Mouse (Mus musculus) cerebellum, adult 18-20 months (tissue): ENCODE measurements around the gene Srsf10.
A peak's percentile ranks its signal among the peaks of the same experiment; 100 is the strongest.

ENCODE experiments used
- DNase-seq, 2 experiments: peaks; one replicate each; pipeline ENCODE4 v3.0.0; 2021

Srsf10 gene

DNA sequence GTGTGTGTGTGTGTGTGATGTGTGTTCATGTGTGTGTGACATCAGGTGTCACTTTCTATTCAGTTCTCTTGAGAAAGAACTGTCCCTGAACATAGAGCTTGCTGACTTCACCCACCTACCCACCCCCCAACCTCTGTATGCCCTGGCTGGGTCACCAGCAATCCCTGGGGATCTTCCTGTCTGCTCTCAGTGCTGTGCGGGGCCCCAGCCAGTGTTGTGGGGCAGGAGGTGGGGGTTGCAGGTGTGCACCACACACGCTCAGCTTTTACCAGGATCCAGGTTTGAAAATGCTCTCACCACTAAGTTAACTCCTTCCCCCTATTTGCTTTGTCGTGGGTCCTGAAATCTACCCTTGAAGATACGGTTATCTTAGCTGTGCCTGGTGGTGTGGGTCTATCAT lies 30.6 kb downstream of the Srsf10 start:
- DNase-seq = no peak

DNA sequence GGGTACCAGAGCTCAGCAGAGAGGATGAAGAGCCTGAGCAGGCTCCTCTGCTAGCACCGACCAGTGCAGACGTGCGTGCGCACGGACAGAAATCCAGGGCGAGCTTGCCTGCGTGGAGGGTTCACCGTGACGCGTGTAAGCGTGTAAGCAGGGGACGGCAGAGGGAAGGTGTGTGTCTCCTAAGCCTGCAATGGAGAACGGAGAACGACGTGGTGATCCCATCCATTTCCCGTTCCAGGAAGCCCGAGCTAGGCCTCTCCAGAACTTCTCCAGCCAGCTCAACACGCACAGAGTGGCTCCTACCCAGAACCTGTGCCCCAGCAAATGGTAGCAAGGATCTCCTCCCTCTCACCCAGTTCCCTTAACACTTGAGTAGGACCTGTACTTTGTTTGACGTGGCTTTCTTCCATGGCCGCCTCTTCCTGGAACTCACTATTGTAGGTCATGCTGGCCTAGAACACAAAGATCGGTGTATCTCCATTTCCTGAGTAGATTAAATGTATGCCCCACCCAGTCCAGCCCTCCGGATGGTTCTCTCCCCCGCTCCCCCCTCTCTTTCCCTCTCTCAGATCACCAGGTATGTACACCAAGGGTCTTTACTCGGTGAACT lies 33.0 kb downstream of the Srsf10 start:
- no peak for DNase-seq

DNA sequence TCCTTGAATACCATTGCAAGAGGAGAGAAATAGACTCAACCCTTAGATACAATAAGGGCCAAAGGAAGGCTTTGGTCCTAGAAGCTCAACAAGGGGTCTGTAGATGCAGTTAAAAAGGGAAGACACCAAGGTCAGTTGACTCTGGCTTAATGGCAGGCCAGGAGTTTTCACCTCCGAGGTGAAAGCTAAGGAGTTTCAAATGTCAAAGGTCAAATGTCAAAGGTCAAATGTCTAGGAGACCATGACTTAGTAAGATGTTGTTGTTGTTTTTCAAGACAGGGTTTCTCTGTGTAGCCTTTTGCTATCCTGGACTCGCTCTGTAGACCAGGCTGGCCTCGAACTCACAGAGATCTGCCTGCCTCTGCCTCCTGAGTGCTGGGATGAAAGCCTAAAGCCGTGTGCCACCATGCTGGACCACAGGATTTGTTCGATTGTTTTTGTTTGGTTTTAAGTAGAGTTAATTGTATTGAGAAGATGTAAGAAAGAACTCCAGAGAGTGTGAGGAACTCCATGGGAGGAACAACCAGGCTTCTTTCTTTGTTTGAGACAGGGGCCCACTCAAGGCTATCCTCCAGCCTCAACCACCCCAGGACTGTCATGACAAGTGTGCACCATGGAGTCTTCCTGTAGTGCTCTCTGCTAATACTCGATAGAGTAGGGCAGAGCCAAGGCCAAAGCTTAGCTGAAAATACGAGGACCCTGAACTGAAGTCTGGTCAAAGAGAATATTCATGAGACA lies 33.8 kb downstream of the Srsf10 start:
- no peak for DNase-seq

DNA sequence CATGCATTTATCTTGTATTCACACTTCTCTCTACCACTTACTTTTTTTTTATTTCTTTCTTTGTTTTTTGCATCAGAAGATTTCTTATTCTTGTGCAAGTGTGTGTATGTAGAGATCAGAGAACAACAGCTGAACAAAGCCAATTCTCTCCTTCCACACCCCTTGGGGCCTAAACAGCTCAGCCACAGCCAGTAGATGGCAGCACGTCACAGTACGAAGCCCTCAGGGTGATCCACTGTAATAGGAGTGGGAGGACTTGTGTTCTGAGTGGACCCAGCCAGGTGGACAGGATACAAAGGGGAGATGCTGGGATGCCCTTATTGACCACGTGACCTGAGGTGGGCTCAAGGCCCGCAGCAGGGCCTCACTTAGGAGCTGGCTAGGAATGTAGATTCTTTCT lies 34.3 kb downstream of the Srsf10 start:
- peak; percentile 71 to 82 for DNase-seq

DNA sequence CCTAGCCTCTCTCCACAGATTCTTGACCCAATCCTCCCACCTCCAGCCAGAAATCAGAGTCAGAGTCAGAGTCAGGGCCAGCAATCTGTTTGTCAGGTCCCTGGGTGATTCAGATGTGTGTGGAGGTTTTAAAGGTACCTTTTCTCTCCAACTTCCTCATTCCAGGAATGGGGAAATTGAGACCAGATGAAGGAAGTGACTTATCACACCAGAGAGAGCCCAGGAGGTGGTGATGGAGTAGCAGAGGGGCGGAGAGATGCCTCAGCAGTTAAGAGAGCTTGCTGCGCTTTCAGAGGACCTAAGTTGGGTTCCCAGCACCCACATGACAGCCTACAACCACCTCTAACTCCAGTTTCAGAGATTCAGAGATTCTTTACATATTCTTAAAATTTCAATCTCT lies 36.0 kb downstream of the Srsf10 start:
- DNase-seq = no peak

DNA sequence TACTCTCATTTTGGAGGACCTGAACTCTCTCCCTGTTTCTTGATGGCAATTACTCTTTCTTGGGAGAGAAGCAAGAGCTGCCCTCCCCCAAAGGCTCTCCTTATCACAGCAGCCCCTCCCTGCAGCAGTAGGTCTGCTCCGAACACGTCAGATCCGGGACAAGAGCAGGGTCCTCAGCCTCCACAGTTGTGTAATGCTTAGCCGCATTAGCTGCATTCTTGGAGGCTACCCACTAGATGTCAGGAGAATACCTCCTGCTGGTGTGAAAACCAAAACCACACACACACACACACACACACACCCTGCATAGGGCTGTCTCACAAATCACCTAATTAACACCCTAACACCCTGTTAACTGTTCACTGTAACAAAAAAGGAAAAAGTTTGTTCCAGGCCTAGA lies 37.3 kb downstream of the Srsf10 start:
- no peak for DNase-seq

DNA sequence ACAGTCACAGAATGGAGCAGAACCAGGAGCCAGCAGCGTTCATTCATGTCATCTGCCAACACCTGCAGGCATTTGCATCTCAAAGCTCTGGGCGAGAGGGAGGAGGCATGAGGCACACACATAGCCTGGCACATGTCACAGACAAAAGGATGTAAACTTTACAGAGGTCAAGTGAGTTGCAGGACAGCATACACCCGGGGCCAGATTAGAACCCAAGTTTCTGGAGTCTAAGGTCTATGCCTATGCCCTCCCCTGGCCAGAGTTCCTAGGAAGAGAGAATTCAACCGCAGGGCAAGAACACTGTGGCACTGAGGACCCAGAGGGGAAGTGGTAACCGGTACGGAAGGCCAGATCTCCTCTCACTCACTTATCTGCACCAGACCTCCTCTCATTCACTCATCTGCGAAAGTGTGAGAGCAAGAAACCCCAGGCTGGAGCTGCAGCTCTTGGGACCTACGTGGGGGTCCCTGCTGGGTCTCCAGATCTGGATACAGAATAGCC lies 39.6 kb downstream of the Srsf10 start, which contains the start of gene Cnr2:
Gene Cnr2 (plus strand): TSS at position 324 of the 501 bp plus-strand sequence.
- no peak for DNase-seq

DNA sequence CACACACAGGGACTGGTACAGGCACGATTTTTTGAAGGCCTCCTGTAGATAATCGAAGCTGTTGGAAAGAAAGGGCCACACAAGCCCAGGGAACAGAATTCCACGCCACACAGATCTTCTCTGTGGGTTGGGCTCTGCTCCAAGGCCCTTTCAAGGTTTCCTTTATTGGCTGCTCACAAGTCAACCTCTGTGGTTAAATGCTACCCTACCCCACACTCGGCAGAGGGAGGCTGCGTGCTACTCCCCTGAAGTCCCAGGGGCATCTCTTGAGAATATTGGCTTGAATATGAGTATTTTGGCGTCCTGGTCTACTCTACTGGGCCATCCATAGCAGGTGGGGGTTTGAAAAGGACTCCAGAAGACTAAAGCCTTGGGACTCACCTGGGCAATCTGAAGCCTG lies 40.6 kb downstream of the Srsf10 start:
- DNase-seq = no peak

DNA sequence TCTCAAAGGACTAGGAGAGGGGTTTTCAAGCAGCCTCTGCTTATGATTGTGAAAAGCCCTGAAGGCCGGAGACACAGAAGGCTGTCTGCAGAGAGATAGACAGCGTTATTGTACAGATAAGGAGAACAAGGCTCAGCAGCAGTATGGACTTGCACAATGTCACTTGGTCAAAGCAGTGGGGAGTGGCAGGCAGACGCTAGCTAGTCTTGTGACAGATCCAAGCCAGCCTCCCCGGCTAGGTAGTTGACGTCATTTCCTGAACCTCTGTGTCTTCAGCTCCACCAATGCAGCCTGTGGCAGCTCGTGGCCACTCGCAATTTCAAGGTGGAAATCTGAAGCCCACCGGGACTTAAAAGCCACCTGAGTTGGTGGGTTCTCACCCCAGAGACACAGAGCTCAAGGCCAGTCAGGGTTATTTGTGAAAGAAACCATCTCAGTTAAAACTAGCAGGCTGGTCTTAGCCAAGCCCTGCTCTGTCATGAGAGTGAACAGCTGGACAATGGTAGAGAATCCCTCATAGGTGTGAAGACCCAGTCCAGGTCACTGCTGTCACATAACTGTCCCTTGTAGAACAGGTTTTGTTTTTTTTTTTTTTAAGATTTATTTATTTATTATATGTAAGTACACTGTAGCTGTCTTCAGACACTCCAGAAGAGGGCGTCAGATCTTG lies 43.0 kb downstream of the Srsf10 start:
- no peak for DNase-seq

DNA sequence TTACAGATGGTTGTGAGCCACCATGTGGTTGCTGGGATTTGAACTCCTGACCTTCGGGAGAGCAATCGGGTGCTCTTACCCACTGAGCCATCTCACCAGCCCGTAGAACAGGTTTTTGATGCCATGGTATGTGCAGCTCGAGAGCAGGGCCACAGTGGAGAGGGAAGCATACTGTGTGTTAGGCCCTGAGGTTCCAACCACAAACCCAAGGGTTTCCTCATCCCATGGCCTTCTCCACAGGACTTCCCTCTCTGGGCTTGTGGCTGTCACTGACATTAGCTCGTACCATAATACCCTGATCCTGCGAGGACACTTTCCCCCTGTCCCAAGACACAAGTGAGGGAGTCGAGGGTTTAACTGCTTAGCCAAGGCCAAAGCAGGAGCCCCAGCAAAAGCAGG lies 43.5 kb downstream of the Srsf10 start:
- DNase-seq = no peak

DNA sequence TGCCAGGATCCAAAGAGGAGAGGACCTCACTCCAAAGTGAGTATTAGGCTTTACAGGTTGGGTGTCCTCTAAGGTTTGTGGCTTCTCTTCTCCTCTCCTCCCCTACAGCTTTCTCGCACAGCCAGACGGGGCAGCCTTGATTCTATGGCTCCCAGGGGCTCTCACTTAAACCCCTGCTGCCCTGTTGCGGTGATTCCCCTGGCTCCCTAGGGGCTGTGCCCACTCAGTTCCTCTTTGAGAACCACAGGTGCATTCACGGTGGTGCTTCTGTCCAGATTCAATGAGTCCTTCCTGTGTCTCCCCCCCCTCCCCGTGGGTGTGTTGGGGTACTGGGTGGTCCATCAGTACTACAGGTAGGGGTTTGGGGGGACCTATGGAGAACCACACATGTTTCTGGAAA lies 44.5 kb downstream of the Srsf10 start:
- no peak for DNase-seq

DNA sequence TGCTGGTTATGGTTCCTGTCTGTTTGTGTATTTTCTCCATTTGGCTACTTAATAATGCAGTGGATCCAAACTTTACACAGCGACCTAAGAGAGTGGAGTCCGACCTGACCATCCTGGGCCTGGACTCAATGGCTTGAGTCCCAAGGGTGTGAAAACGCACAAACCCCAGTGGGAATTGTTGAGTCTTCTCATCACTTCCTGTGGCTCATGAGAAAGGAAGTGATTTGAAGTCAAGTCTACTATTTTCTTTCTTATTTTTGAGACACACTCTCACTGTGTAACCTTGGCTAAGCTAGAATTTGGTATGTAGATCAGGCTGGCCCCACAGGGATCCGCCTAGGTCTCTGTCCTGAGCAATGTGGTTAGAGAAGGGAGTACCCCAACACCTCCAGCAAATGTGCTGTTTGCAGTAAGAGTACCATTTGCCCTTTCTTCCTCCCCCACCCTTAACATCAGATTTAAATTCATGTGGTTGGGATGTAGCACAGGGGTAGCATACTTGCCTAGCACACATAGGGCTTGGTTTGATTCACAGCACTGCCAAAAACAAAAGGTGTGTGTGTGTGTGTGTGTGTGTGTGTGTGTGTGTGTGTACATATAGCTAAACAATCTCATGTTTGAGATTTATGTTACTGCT lies 47.2 kb downstream of the Srsf10 start:
- no peak for DNase-seq

DNA sequence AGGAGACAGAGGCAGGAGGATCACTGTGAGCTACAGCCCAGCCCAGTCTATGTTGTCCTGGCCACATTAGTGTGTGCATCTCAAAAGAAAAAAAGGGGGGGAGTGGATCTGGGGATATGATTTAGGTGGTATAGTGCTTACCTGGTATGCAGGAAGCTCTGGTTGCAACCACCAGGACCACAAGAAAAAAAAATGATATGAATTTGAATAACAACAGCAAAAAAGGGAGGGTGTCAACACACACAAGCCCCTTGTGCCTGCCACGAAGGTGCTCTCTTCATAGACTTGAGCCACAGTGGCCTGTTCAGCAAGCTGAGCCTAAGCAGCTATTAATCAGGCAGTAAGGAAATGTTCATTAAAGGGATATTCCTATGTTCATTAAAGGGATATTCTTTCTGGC lies 49.3 kb downstream of the Srsf10 start:
- DNase-seq = no peak

DNA sequence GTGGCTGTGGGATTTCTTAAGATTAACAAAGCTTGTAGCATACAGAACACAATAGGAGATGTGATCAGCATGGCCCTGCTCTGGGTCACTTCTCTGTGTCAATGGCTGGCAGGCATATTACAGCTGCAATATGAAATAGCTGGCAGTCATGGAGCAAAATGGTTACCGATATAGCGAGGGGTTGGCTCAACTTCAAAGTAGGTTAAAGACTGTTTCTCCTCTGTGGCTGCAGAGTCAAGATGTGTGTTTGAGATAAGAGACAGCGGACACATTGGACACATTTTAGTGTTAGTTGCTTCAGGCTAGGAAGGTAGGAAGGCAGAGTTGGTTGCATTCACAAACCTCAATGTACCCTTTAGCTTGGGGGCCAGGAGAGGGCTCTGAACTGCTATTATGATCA lies 51.1 kb downstream of the Srsf10 start:
- no peak for DNase-seq

DNA sequence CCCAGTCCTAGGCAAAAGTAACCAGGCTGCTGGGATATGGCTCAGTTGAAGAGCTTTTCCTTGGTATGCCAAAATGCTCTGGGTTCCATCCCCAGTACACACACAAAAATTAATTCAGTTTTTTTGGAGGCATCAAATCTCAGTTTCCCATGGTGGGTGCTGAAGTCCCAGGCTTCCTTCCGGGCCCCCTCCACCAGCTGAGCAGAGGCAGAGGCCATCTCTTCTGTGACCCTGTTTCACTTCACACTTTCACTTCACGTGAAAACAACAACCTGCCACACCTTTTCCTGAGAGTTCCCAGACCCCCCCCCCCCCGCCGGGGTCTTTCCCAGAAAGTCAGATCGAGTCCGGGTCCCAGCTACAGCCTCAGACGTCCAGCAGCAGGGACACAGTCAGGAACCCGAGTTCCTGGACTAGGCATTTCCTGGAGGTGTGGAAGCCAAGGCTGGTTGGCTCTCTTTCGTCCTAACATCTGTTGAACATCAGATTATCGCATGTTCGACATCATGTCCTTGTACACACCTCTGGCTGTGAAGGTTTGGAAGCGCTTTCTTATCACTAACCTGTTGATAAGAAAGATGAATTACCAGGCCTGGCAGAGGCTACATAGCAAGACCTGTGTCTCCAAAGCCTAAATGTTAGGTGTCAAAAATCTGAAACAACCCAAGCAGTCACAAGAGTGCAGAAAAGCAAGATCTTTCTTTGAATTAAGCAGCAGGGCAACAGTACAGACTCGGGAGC lies 53.9 kb downstream of the Srsf10 start:
- DNase-seq = no peak

DNA sequence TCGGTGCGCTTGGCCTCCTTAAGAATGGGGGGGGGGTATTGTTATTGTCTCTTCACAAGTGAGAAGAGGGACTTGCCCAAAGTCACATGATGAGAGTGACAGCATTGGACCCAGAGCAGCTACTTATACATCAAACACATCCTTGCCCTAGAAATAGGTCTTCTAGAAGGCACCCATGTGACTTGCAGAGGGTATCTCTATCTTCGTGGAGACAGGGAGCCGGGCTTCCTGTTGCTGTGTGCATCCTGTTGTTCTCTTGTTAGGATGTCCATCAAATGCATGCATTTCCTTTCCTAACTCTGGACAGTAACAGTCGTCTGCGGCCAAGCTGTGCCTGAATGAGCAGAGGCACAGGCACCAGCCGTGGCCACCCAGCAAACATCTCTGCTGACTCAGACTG lies 56.0 kb downstream of the Srsf10 start:
- no peak for DNase-seq

DNA sequence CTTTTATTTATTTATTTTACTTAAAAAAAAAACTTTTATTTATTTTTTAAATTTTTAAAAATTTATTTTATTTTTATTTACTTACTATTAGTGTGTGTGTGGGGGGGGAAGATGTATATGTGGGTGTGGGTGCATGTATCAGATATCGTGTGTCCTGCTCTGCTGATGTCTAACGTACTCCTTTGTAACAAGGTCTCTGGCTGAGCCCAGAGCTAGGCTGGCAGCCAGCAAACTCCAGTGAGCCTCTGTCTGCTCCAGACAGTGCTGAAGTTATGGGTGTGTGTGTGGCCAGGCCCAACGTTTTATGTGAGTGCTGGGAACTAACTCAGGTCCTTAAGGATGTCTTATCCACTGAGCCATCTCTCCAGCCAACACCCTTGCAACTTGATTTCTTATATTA lies 56.6 kb downstream of the Srsf10 start:
- DNase-seq = no peak

DNA sequence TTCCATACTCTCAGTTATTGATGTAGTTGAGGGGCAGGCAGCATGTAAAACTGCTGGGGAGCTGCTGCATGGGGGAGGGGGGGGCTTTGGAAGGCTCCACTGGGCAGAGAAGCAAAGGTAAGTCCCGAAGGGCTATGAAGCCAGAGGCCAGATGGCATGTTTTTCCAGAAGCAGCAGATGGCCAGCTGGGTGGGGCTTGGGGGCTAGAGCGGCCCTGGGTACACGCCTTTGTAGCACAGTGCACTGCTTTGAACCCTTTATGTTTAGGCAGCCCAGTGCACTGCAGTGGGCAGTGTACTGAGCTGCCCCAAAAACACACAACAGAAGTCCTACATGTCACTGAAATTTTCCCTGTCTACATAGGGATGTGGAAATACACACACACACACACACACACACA lies 57.3 kb downstream of the Srsf10 start:
- no peak for DNase-seq

DNA sequence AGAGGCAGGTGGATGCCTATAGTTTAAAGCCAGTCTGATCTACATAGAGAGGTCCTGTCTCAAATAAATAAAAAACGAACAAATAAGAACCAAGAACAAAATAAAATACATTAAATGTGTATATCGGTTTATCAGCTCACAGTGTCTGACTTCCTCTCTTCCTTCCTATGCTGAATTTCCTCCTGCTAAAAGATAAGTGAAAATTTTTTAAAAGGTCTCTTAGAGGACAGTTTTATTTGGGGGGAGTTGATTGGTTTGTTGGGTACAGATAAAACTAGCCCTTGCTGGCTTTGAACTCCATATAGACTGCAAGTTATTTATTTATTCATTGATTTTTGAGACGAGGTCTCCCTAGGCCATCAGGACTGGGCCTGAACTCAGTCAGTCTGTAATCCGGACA lies 57.9 kb downstream of the Srsf10 start:
- no peak for DNase-seq

DNA sequence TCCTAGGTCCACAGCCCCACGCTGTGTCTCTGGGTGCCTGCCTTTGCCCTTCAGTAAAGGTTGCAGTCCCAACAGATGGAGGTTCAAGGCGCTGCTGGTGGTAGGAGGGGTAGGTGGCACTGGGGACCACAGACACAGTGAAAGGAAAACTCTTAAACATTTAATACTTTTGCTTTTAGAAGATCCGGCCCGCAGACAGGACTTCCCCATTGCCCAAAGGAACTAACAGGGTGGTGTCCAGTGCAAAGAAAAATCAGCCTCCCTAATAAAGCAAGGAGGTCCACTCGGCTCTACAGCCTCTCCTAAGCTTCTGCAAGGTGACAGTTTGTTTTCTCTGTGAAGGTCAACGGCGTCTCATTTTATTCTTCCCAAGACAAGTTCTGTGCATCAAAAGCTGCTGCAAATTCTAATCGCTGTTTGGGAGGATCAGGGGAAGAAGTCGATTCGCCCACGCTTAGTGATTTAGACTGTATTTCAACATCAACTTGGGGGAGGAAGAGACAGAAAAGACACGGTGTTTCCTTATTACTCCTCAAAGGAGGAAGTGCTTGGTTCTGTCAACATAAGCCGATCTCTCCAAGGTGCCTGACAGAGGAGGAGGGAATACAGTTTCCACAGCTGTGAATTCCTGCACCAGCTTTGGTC lies 63.2 kb downstream of the Srsf10 start:
- DNase-seq = no peak

DNA sequence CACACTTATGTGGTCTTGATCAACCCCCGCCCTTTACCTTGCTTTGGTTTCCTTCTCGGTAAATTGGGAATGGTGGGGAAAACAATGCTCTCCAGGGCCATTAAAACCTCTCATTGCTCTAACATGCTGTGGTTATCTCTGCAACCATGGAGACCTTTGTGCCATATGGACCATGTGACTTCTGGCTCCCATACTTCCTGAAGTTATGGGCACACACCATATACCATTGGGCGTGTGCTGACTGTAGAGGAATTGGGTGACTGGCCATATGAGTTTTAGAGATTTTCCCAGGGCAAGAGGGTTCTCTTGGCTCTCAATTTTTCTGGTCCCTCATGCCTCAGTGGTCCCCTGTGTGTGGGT lies 63.7 kb downstream of the Srsf10 start:
- no peak for DNase-seq
